Mouse (Mus musculus) liver, embryonic 14.5 days (tissue): ENCODE data around the gene Cyp4f14. TPM values are rescaled to one million over a fixed set of nuclear protein-coding genes. Genes with fewer than 3 reads are reported as not detected.
A peak's percentile ranks its signal among the peaks of the same experiment; 100 is the strongest.

Experiments
- ATAC-seq: fragments of 200-750 bp; cut with Nextera tagmentation; 2 replicates; pipeline ENCODE4 v1.8.0; 2017; ENCODE audit warnings: moderate number of reproducible peaks, mild to moderate bottlenecking, moderate library complexity; ENCODE audit not compliant: insufficient read depth
- DNase-seq, 3 experiments: peaks; one replicate each; pipeline ENCODE4 v3.0.0-alpha.2; 2012 to 2013; ENCODE audit warnings: low read depth in 3 of 3, low spot score in 3 of 3
- H3K27ac ChIP-seq: fragments of 300-500 bp; sonication (generic); 2 replicates; pipeline ENCODE4 v1.5.1; 2014; ENCODE audit warnings: moderate library complexity, mild to moderate bottlenecking, control low read depth, inconsistent platforms
- H3K27me3 ChIP-seq: fragments of 300-500 bp; sonication (generic); 2 replicates; pipeline ENCODE4 v1.6.1; 2014; ENCODE audit warnings: mild to moderate bottlenecking, low read length, moderate library complexity; ENCODE audit not compliant: control insufficient read depth, insufficient read depth
- H3K36me3 ChIP-seq: fragments of 300-500 bp; sonication (generic); replicated peaks from 2 replicates; pipeline ENCODE4 v1.6.1; 2014; ENCODE audit warnings: low read depth; ENCODE audit not compliant: control insufficient read depth, insufficient read depth
- H3K4me1 ChIP-seq, 2 experiments: fragments of 200-500 bp in 1 of 2; fragments of 300-500 bp in 1 of 2; sonication (generic) in 1 of 2; replicated peaks; 2 replicates each; pipeline ENCODE4 v1.6.1; 2012 to 2014; ENCODE audit warnings: antibody characterized with exemption in 1 of 2, inconsistent platforms in 1 of 2, low read length in 1 of 2; ENCODE audit not compliant: control insufficient read depth in 2 of 2, insufficient read depth in 2 of 2
- H3K4me2 ChIP-seq: fragments of 300-500 bp; sonication (generic); 2 replicates; pipeline ENCODE4 v1.6.1; 2014; ENCODE audit warnings: low read depth, mild to moderate bottlenecking, control low read depth, moderate library complexity
- H3K4me3 ChIP-seq, 2 experiments: fragments of 200-500 bp in 1 of 2; fragments of 300-500 bp in 1 of 2; sonication (generic) in 1 of 2; 2 replicates each; pipeline ENCODE4 v1.5.1; 2012 to 2014; ENCODE audit warnings: low read depth in 2 of 2, low read length in 2 of 2, mild to moderate bottlenecking in 2 of 2, control low read depth in 1 of 2, inconsistent platforms in 1 of 2, moderate library complexity in 1 of 2; ENCODE audit not compliant: insufficient read depth in 1 of 2
- H3K9ac ChIP-seq: fragments of 300-500 bp; sonication (generic); replicated peaks from 2 replicates; pipeline ENCODE4 v1.6.1; 2014; ENCODE audit warnings: mild to moderate bottlenecking, control low read depth, moderate library complexity
- H3K9me3 ChIP-seq: fragments of 300-500 bp; sonication (generic); 2 replicates; pipeline ENCODE4 v1.6.1; 2016; ENCODE audit warnings: low read length, mixed read lengths; ENCODE audit not compliant: control insufficient read depth
- CTCF ChIP-seq: IDR thresholded peaks from 2 replicates; pipeline ENCODE4 v1.5.1; 2016; ENCODE audit warnings: antibody characterized with exemption, low read depth, control low read depth
- EP300 ChIP-seq: IDR thresholded peaks from 2 replicates; pipeline ENCODE4 v1.6.1; 2016; ENCODE audit warnings: antibody characterized with exemption, low read depth
- WGBS: fragments of 180-500 bp; shearing (Covaris S2); extraction: QIAGEN DNeasy Blood & Tissue Kit; methylation state at CpG from one replicate; pipeline ENCODE4 v1.1.7; 2014; ENCODE audit not compliant: insufficient replicate concordance; 5-methylcytosine and 5-hydroxymethylcytosine counted together
- polyA plus RNA-seq, 2 experiments: library from polyadenylated mRNA; depleted of rRNA in 1 of 2; stranded (reverse) in 1 of 2; unstranded in 1 of 2; fragments of >200 nt; fragmentation: Nextera tagmentation in 1 of 2; extraction: Ambion mirVana in 1 of 2; gene quantifications; 2 replicates each; pipeline versions ENCODE4 v1.2.1 to v1.2.3; 2012 to 2014

Gene Cyp4f14
- polyA plus RNA-seq, 2 experiments = not detected

GRCm38 (mm10) chr17:32895421-32895820 is 21.7 kb downstream of the Cyp4f14 start:
- peaks cover 0 to 6% of the 10 kb centered on the region in 2 experiments; a peak in 2 of 4 replicates for H3K4me1 ChIP-seq
- TF ChIP-seq EP300 = no peak
- TF ChIP-seq CTCF = no peak
- no peak overlapping the region for H3K4me2 ChIP-seq
- no peak overlapping the region for H3K27ac ChIP-seq
- no peak for DNase-seq
- H3K4me3 ChIP-seq = no peak overlapping the region
- WGBS = 77% methylated on average over 4 of the region's 4 CpGs
- no peaks in the 10 kb centered on the region for H3K9me3 ChIP-seq
- H3K36me3 ChIP-seq = no peaks in the 10 kb centered on the region
- ATAC-seq = no peak
- H3K27me3 ChIP-seq = no peaks in the 10 kb centered on the region
- no peak overlapping the region for H3K9ac ChIP-seq

DNA sequence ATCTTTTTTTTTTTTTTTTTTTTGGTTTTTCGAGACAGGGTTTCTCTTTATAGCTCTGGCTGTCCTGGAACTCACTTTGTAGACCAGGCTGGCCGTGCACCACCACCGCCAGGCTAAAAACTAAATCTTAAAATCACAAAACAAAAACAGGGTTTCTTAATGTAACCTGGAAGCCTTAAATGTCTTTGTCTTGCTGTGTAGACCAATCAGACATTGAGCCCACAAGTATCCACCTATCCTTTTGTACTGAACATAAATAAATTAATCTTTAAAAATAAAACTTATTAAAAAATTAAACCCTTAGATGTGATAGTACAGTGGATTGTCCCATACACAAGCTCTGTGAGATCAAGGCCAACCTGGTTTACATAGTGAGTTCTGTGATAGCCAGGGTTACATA is 23.2 kb downstream of the Cyp4f14 start:
- Histone ChIP-seq H3K36me3 (no peaks in the 10 kb centered on the region), H3K27me3 (no peaks in the 10 kb centered on the region), H3K9ac (no peak overlapping the region), H3K4me3 (no peak overlapping the region), H3K4me2 (no peak overlapping the region), H3K9me3 (no peaks in the 10 kb centered on the region), H3K27ac (no peak overlapping the region), H3K4me1 (peaks cover 0 to 9% of the 10 kb centered on the region in 2 experiments; a peak in 2 of 4 replicates)
- WGBS = 53% methylated on average over 3 of the region's 3 CpGs
- ATAC-seq (no peak), DNase-seq (no peak)
- TF ChIP-seq EP300 = no peak

- H3K4me2 ChIP-seq = peak within 1 kb of the TSS; percentile 76
- no peaks in the 10 kb centered on the region for H3K27me3 ChIP-seq
- peaks cover 0 to 9% of the 10 kb centered on the region in 2 experiments; a peak in 2 of 4 replicates for H3K4me1 ChIP-seq
- no peaks in the 10 kb centered on the region for H3K36me3 ChIP-seq
- H3K4me3 ChIP-seq = peak within 1 kb of the TSS; percentile 68 to 79
- H3K27ac ChIP-seq = no peak within 1 kb of the TSS
- H3K9ac ChIP-seq = peak within 1 kb of the TSS; percentile 77
- WGBS = 12% methylated on average over 33 of the region's 33 CpGs
- no peaks in the 10 kb centered on the region for H3K9me3 ChIP-seq
- ATAC-seq (peak; percentile 94), DNase-seq (peak; percentile 75)
- peak; percentile 51 for TF ChIP-seq CTCF
- no peak for TF ChIP-seq EP300
Observed at GRCm38 (mm10) chr17:32891239-32892180, 25.6 kb downstream of the Cyp4f14 start, which contains the start of gene Zfp870. Gene Zfp870 (minus strand): TSS chr17:32891642.

GRCm38 (mm10) chr17:32890852-32891238 is 26.3 kb downstream of the Cyp4f14 start:
- peak overlapping the region; percentile 77 for H3K9ac ChIP-seq
- no peaks in the 10 kb centered on the region for H3K36me3 ChIP-seq
- H3K4me1 ChIP-seq = peaks cover 0 to 9% of the 10 kb centered on the region in 2 experiments; a peak in 2 of 4 replicates
- H3K4me2 ChIP-seq = peak overlapping the region; percentile 76
- peak overlapping the region; percentile 68 to 79 for H3K4me3 ChIP-seq
- no peak for TF ChIP-seq CTCF
- TF ChIP-seq EP300 = no peak
- peak; percentile 44 for ATAC-seq
- DNase-seq = no peak
- H3K27me3 ChIP-seq = no peaks in the 10 kb centered on the region
- no peak overlapping the region for H3K27ac ChIP-seq
- 6% methylated on average over 11 of the region's 11 CpGs for WGBS
- H3K9me3 ChIP-seq = no peaks in the 10 kb centered on the region

DNA sequence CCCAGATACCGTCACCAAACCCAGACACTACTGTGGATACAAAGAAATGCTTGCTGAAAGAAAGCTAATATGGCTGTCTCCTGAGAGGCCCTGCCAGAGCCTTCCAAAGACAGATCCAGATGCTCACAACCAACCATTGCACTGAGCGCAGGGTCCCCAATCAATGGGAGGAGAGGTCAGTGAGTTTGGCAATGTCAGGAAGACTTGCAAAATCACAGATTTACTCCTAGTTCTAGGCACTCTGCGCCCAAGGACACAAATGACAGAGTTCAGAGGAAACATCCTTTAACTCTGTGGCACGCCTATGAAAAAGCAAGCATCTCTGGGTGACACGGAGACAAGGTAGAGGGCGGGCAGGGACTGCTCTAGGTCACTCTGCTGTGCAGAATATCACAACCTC is 27.5 kb downstream of the Cyp4f14 start:
- DNase-seq (no peak), ATAC-seq (no peak)
- Histone ChIP-seq H3K27ac (no peak overlapping the region), H3K36me3 (no peaks in the 10 kb centered on the region), H3K4me3 (no peak overlapping the region), H3K4me1 (peaks cover 0 to 9% of the 10 kb centered on the region in 2 experiments; a peak in 2 of 4 replicates), H3K27me3 (no peaks in the 10 kb centered on the region), H3K9me3 (no peaks in the 10 kb centered on the region), H3K4me2 (no peak overlapping the region), H3K9ac (no peak overlapping the region)
- TF ChIP-seq EP300 = no peak
- no peak for TF ChIP-seq CTCF
- 82% methylated on average over 6 of the region's 6 CpGs for WGBS
